Mouse (Mus musculus): ENCODE data around the gene Rnf123.

- TF ChIP-seq EP300 (IDR thresholded peaks at IDR 0.05; ENCODE audit: insufficient read depth, low read depth, low read length) (no peak), CTCF (IDR thresholded peaks at IDR 0.05; ENCODE audit: low read depth, low read length) (no peak), POLR2A (IDR thresholded peaks at IDR 0.05; ENCODE audit: insufficient read depth, low read length) (no peak)
Observed at GRCm38 (mm10) chr9:108095949-108096712, 13.0 kb upstream of the Rnf123 start.
